Mouse (Mus musculus): ENCODE results near the gene Capsl. TPM values are rescaled to one million over a fixed set of nuclear protein-coding genes. Genes with fewer than 3 reads are reported as not detected.

Capsl gene
- total RNA-seq, 2 experiments from 2014 or later, result 1.8 to 2.0 TPM

GRCm38 (mm10) chr15:9472618-9473017, 36.8 kb downstream of the Capsl start:
- no peak overlapping the region for H3K4me3 ChIP-seq
- no peak for DNase-seq (ENCODE audit: low spot score in 2 of 2)
- no peak overlapping the region for H3K27ac ChIP-seq
- TF ChIP-seq CTCF (conservative IDR thresholded peaks at IDR 0.05), result no peak

GRCm38 (mm10) chr15:9473188-9473587, 37.4 kb downstream of the Capsl start:
- no peak for DNase-seq (ENCODE audit: low spot score in 2 of 2)
- Histone ChIP-seq H3K4me3 (no peak overlapping the region), H3K27ac (no peak overlapping the region)
- no peak for TF ChIP-seq CTCF (conservative IDR thresholded peaks at IDR 0.05)

GRCm38 (mm10) chr15:9489417-9490118, 53.7 kb downstream of the Capsl start:
- H3K27ac ChIP-seq, result no peak overlapping the region
- DNase-seq (ENCODE audit: low spot score in 2 of 2), result no peak
- H3K4me3 ChIP-seq, result no peak overlapping the region
- TF ChIP-seq CTCF (conservative IDR thresholded peaks at IDR 0.05), result no peak

- TF ChIP-seq CTCF (conservative IDR thresholded peaks at IDR 0.05), result no peak
- Histone ChIP-seq H3K4me3 (no peak overlapping the region), H3K27ac (no peak overlapping the region)
- no peak for DNase-seq (ENCODE audit: low spot score in 2 of 2)
These were observed 56.2 kb downstream of the Capsl start for GRCm38 (mm10) chr15:9492077-9492476.

Other genes with a start within 250 kb of the Capsl start
- not detected for gene Ugt3a1, start 159.1 kb upstream of the Capsl start, total RNA-seq (2021)
- gene Ugt3a2, start 100.5 kb upstream of the Capsl start, total RNA-seq (2021), result not detected
- under 1 TPM; 0.33 to 0.88 TPM for gene Il7r, start 94.1 kb downstream of the Capsl start, total RNA-seq (2021)